Mouse (Mus musculus) embryonic fibroblast, embryonic 13.5 days (primary cell): ENCODE measurements around the gene Mob3b. TPM values are rescaled to one million over a fixed set of nuclear protein-coding genes. Genes with fewer than 3 reads are reported as not detected.

ENCODE experiments used
- H3K27ac ChIP-seq: 2 replicates; pipeline ENCODE4 v1.5.1; 2012; ENCODE audit warnings: low read length, control low read depth, inconsistent platforms; ENCODE audit not compliant: insufficient read depth
- H3K4me1 ChIP-seq: 2 replicates; pipeline ENCODE4 v1.6.1; 2011; ENCODE audit warnings: low read length; ENCODE audit not compliant: control insufficient read depth, insufficient read depth
- H3K4me3 ChIP-seq: 2 replicates; pipeline ENCODE4 v1.5.1; 2011; ENCODE audit warnings: mild to moderate bottlenecking, control low read depth, low read length; ENCODE audit not compliant: insufficient read depth
- CTCF ChIP-seq: IDR thresholded peaks from 2 replicates; pipeline ENCODE4 v1.5.1; 2011; ENCODE audit warnings: mild to moderate bottlenecking, control low read depth, low read length, moderate library complexity, borderline replicate concordance; ENCODE audit not compliant: insufficient read depth
- POLR2A ChIP-seq: IDR thresholded peaks from 2 replicates; pipeline ENCODE4 v1.6.1; 2011; ENCODE audit warnings: low read depth, mild to moderate bottlenecking, control low read depth, low read length, moderate library complexity
- polyA plus RNA-seq: library from polyadenylated mRNA; stranded (reverse); fragments of >200 nt; gene quantifications from 2 replicates; pipeline ENCODE4 v1.2.4, GENCODE M21; 2011; ENCODE audit warnings: low read depth; ENCODE audit not compliant: missing spikeins, insufficient read length

The Mob3b gene
- polyA plus RNA-seq, 1 experiment, result 1.6 TPM

- no peak overlapping the region for H3K4me3 ChIP-seq
- TF ChIP-seq POLR2A (no peak), CTCF (no peak)
Observed at GRCm38 (mm10) chr4:35084060-35084459, 73.2 kb downstream of the Mob3b start.

GRCm38 (mm10) chr4:35082476-35083114, 74.7 kb downstream of the Mob3b start:
- Histone ChIP-seq H3K4me3 (no peak overlapping the region), H3K27ac (no peak overlapping the region), H3K4me1 (no peaks in the 10 kb centered on the region)
- no peak for TF ChIP-seq POLR2A
- no peak for TF ChIP-seq CTCF

More at GRCm38 (mm10) chr4:35084060-35084459, 73.2 kb downstream of the Mob3b start:
- Histone ChIP-seq H3K27ac (no peak overlapping the region), H3K4me1 (no peaks in the 10 kb centered on the region)

- Histone ChIP-seq H3K4me1 (no peaks in the 10 kb centered on the region), H3K27ac (no peak overlapping the region), H3K4me3 (no peak overlapping the region)
- TF ChIP-seq POLR2A (no peak), CTCF (no peak)
Observed at GRCm38 (mm10) chr4:35080285-35080684, 77.0 kb downstream of the Mob3b start.

- no peak for TF ChIP-seq POLR2A
- no peak for TF ChIP-seq CTCF
- Histone ChIP-seq H3K27ac (no peak overlapping the region), H3K4me3 (no peak overlapping the region), H3K4me1 (no peaks in the 10 kb centered on the region)
Observed at GRCm38 (mm10) chr4:35068739-35069138, 88.5 kb downstream of the Mob3b start.

GRCm38 (mm10) chr4:35066163-35066562, 91.1 kb downstream of the Mob3b start:
- H3K4me1 ChIP-seq, result no peaks in the 10 kb centered on the region
- no peak overlapping the region for H3K27ac ChIP-seq
- TF ChIP-seq CTCF (no peak), POLR2A (no peak)
- no peak overlapping the region for H3K4me3 ChIP-seq

GRCm38 (mm10) chr4:35065075-35065838, 92.0 kb downstream of the Mob3b start:
- Histone ChIP-seq H3K4me3 (no peak overlapping the region), H3K27ac (no peak overlapping the region), H3K4me1 (no peaks in the 10 kb centered on the region)
- no peak for TF ChIP-seq POLR2A
- no peak for TF ChIP-seq CTCF

- H3K4me3 ChIP-seq, result no peak overlapping the region
- no peaks in the 10 kb centered on the region for H3K4me1 ChIP-seq
- TF ChIP-seq CTCF (no peak), POLR2A (no peak)
- H3K27ac ChIP-seq, result no peak overlapping the region
Observed at GRCm38 (mm10) chr4:35063146-35063719, 94.1 kb downstream of the Mob3b start.

- H3K27ac ChIP-seq, result no peak overlapping the region
- TF ChIP-seq POLR2A (no peak), CTCF (no peak)
Observed at GRCm38 (mm10) chr4:35060964-35061363, 96.3 kb downstream of the Mob3b start.

GRCm38 (mm10) chr4:35060401-35060800, 96.9 kb downstream of the Mob3b start:
- TF ChIP-seq POLR2A (no peak), CTCF (no peak)
- Histone ChIP-seq H3K27ac (no peak overlapping the region), H3K4me3 (no peak overlapping the region), H3K4me1 (no peaks in the 10 kb centered on the region)

More at GRCm38 (mm10) chr4:35060964-35061363, 96.3 kb downstream of the Mob3b start:
- Histone ChIP-seq H3K4me3 (no peak overlapping the region), H3K4me1 (no peaks in the 10 kb centered on the region)

- H3K4me3 ChIP-seq, result no peak overlapping the region
- no peaks in the 10 kb centered on the region for H3K4me1 ChIP-seq
- TF ChIP-seq POLR2A, result no peak
- no peak for TF ChIP-seq CTCF
- H3K27ac ChIP-seq, result no peak overlapping the region
Observed at GRCm38 (mm10) chr4:35054362-35054761, 102.9 kb downstream of the Mob3b start.
